Mouse (Mus musculus) E14TG2a.4 (cell line): ENCODE measurements around the gene Uqcc1.

Source experiments
- CTCF ChIP-seq: conservative IDR thresholded peaks from 2 replicates; pipeline ENCODE4 v1.5.1; 2014; ENCODE audit warnings: low read length
- NANOG ChIP-seq: IDR thresholded peaks from 2 replicates; pipeline ENCODE4 v1.6.1; 2014; ENCODE audit warnings: borderline replicate concordance, low read length, mixed read lengths
- POU5F1 ChIP-seq: IDR thresholded peaks from 2 replicates; pipeline ENCODE4 v1.6.1; 2014; ENCODE audit warnings: low read length, borderline replicate concordance

GRCm38 (mm10) chr2:155811821-155812396 is 118.2 kb downstream of the Uqcc1 start:
- TF ChIP-seq CTCF (peak; percentile 98), POU5F1 (no peak), NANOG (no peak)
